Mouse (Mus musculus) kidney, postnatal 0 days (tissue): Measurements from ENCODE around the gene Tex2. TPM values are rescaled to one million over a fixed set of nuclear protein-coding genes. Genes with fewer than 3 reads are reported as not detected.

Experiments used
- ATAC-seq: fragments of 200-750 bp; cut with Nextera tagmentation; replicated peaks from 2 replicates; pipeline ENCODE4 v1.8.0; 2017; ENCODE audit warnings: low read depth, moderate number of reproducible peaks, moderate TSS enrichment, moderate library complexity; ENCODE audit not compliant: low FRiP score
- DNase-seq: peaks from one replicate; pipeline ENCODE4 v3.0.0-alpha.2; 2016; ENCODE audit warnings: low spot score
- H3K27ac ChIP-seq: fragments of 300-500 bp; sonication (generic); 2 replicates; pipeline ENCODE4 v1.5.1; 2014; ENCODE audit warnings: mild to moderate bottlenecking
- H3K27me3 ChIP-seq: fragments of 300-500 bp; sonication (generic); 2 replicates; pipeline ENCODE4 v1.6.1; 2014; ENCODE audit warnings: low read length, mixed read lengths; ENCODE audit not compliant: insufficient read depth
- H3K36me3 ChIP-seq: fragments of 300-500 bp; sonication (generic); 2 replicates; pipeline ENCODE4 v1.6.1; 2014; ENCODE audit warnings: low read length, mixed read lengths; ENCODE audit not compliant: insufficient read depth
- H3K4me1 ChIP-seq: fragments of 300-500 bp; sonication (generic); replicated peaks from 2 replicates; pipeline ENCODE4 v1.6.1; 2014; ENCODE audit warnings: antibody characterized with exemption, low read length, mixed read lengths; ENCODE audit not compliant: insufficient read depth
- H3K4me2 ChIP-seq: fragments of 300-500 bp; sonication (generic); 2 replicates; pipeline ENCODE4 v1.6.1; 2014; ENCODE audit warnings: mild to moderate bottlenecking, low read length, moderate library complexity, mixed read lengths
- H3K4me3 ChIP-seq: fragments of 300-500 bp; sonication (generic); replicated peaks from 2 replicates; pipeline ENCODE4 v1.5.1; 2014; ENCODE audit warnings: low read depth, low read length
- H3K9ac ChIP-seq: fragments of 300-500 bp; sonication (generic); 2 replicates; pipeline ENCODE4 v1.6.1; 2014; ENCODE audit warnings: low read depth, low read length
- H3K9me3 ChIP-seq: fragments of 300-500 bp; sonication (generic); replicated peaks from 2 replicates; pipeline ENCODE4 v1.6.1; 2016; ENCODE audit warnings: low read length, inconsistent platforms, mixed read lengths
- CTCF ChIP-seq: IDR thresholded peaks from 2 replicates; pipeline ENCODE4 v1.5.1; 2016; ENCODE audit warnings: antibody characterized with exemption, low read depth, mild to moderate bottlenecking, moderate library complexity
- WGBS: fragments of 180-500 bp; shearing (Covaris S2); extraction: QIAGEN DNeasy Blood & Tissue Kit; methylation state at CpG from one replicate; pipeline ENCODE4 v1.1.7; 2014; 5-methylcytosine and 5-hydroxymethylcytosine counted together
- polyA plus RNA-seq: library from polyadenylated mRNA; unstranded; fragments of >200 nt; fragmentation: Nextera tagmentation; extraction: Ambion mirVana; gene quantifications from 2 replicates; pipeline ENCODE4 v1.2.1, GENCODE M21; 2015

Tex2 gene
- polyA plus RNA-seq, 1 experiment from 2014 or later, result 8.4 TPM

GRCm38 (mm10) chr11:106477505-106478160 lies 135.6 kb downstream of the Tex2 start:
- H3K27me3 ChIP-seq, result no peaks in the 10 kb centered on the region
- DNase-seq (no peak), ATAC-seq (no peak)
- no peaks in the 10 kb centered on the region for H3K9me3 ChIP-seq
- no peak overlapping the region for H3K9ac ChIP-seq
- H3K36me3 ChIP-seq, result no peaks in the 10 kb centered on the region
- H3K4me3 ChIP-seq, result no peak overlapping the region
- TF ChIP-seq CTCF, result no peak
- 92% methylated on average over 4 of the region's 4 CpGs for WGBS
- no peak overlapping the region for H3K27ac ChIP-seq
- H3K4me2 ChIP-seq, result no peak overlapping the region
- no peaks in the 10 kb centered on the region for H3K4me1 ChIP-seq

GRCm38 (mm10) chr11:106475309-106475708 lies 137.9 kb downstream of the Tex2 start:
- no peak overlapping the region for H3K4me3 ChIP-seq
- no peak overlapping the region for H3K27ac ChIP-seq
- H3K27me3 ChIP-seq, result no peaks in the 10 kb centered on the region
- H3K4me2 ChIP-seq, result no peak overlapping the region
- ATAC-seq (no peak), DNase-seq (no peak)
- H3K36me3 ChIP-seq, result no peaks in the 10 kb centered on the region
- no peaks in the 10 kb centered on the region for H3K9me3 ChIP-seq
- 0 out of 2 replicates have a peak, but pooled peaks cover 4% of the 10 kb centered on the region for H3K4me1 ChIP-seq
- H3K9ac ChIP-seq, result no peak overlapping the region
- TF ChIP-seq CTCF, result no peak
- 77% methylated on average over 1 of the region's 1 CpGs for WGBS

- Histone ChIP-seq H3K4me2 (no peak overlapping the region), H3K4me1 (0 out of 2 replicates have a peak, but pooled peaks cover 4% of the 10 kb centered on the region), H3K9ac (no peak overlapping the region), H3K27me3 (no peaks in the 10 kb centered on the region), H3K4me3 (no peak overlapping the region), H3K36me3 (no peaks in the 10 kb centered on the region), H3K9me3 (no peaks in the 10 kb centered on the region), H3K27ac (no peak overlapping the region)
- 100% methylated on average over 1 of the region's 1 CpGs for WGBS
- DNase-seq (no peak), ATAC-seq (no peak)
- no peak for TF ChIP-seq CTCF
Observed at GRCm38 (mm10) chr11:106471629-106472028, 141.6 kb downstream of the Tex2 start.

- TF ChIP-seq CTCF, result no peak
- no peak overlapping the region for H3K4me3 ChIP-seq
- no peak for DNase-seq
- H3K36me3 ChIP-seq, result no peaks in the 10 kb centered on the region
- no peaks in the 10 kb centered on the region for H3K27me3 ChIP-seq
- WGBS, result 96% methylated on average over 1 of the region's 1 CpGs
- no peaks in the 10 kb centered on the region for H3K9me3 ChIP-seq
- no peak for ATAC-seq
- H3K27ac ChIP-seq, result no peak overlapping the region
- H3K4me1 ChIP-seq, result 0 out of 2 replicates have a peak, but pooled peaks cover 4% of the 10 kb centered on the region
- H3K9ac ChIP-seq, result no peak overlapping the region
- H3K4me2 ChIP-seq, result no peak overlapping the region
Observed at GRCm38 (mm10) chr11:106468509-106468908, 144.7 kb downstream of the Tex2 start.

GRCm38 (mm10) chr11:106465932-106466331 lies 147.3 kb downstream of the Tex2 start:
- 65% methylated on average over 4 of the region's 4 CpGs for WGBS

GRCm38 (mm10) chr11:106465545-106465903 lies 147.7 kb downstream of the Tex2 start:
- Histone ChIP-seq H3K4me2 (no peak overlapping the region), H3K27ac (no peak overlapping the region), H3K27me3 (no peaks in the 10 kb centered on the region), H3K9me3 (no peaks in the 10 kb centered on the region), H3K4me1 (no peaks in the 10 kb centered on the region), H3K9ac (no peak overlapping the region), H3K4me3 (no peak overlapping the region), H3K36me3 (no peaks in the 10 kb centered on the region)
- ATAC-seq, result no peak
- TF ChIP-seq CTCF, result no peak
- 91% methylated on average over 1 of the region's 1 CpGs for WGBS
- DNase-seq, result no peak

More at GRCm38 (mm10) chr11:106465932-106466331, 147.3 kb downstream of the Tex2 start:
- H3K9ac ChIP-seq, result no peak overlapping the region
- H3K27ac ChIP-seq, result no peak overlapping the region
- H3K4me2 ChIP-seq, result no peak overlapping the region
- DNase-seq, result no peak
- no peak overlapping the region for H3K4me3 ChIP-seq
- no peaks in the 10 kb centered on the region for H3K36me3 ChIP-seq
- no peaks in the 10 kb centered on the region for H3K9me3 ChIP-seq
- H3K27me3 ChIP-seq, result no peaks in the 10 kb centered on the region
- no peak for TF ChIP-seq CTCF
- no peak for ATAC-seq
- 0 out of 2 replicates have a peak, but pooled peaks cover 2% of the 10 kb centered on the region for H3K4me1 ChIP-seq
